Mouse (Mus musculus): ENCODE data around the gene Snx13. TPM values are rescaled to one million over a fixed set of nuclear protein-coding genes. Genes with fewer than 3 reads are reported as not detected.

Snx13 gene
- polyA plus RNA-seq, 1 experiment from 2014 or later: 32.2 TPM

- Histone ChIP-seq H3K4me1 (ENCODE audit: control insufficient read depth, insufficient read depth, low read length) (peaks cover 7% of the 10 kb centered on the region), H3K27ac (ENCODE audit: low read depth, low read length) (no peak overlapping the region), H3K9me3 (ENCODE audit: control insufficient read depth, low read length) (no peaks in the 10 kb centered on the region), H3K4me2 (ENCODE audit: low read depth, low read length) (no peak overlapping the region), H3K4me3 (ENCODE audit: low read depth, low read length) (no peak overlapping the region), H3K9ac (replicated peaks; ENCODE audit: low read depth, low read length) (no peak overlapping the region), H3K27me3 (ENCODE audit: control insufficient read depth, insufficient read depth, low read length) (no peaks in the 10 kb centered on the region), H3K36me3 (ENCODE audit: control insufficient read depth, insufficient read depth, low read length) (no peaks in the 10 kb centered on the region)
- WGBS: 88% methylated on average over 7 of the region's 7 CpGs
- ATAC-seq (ENCODE audit: low read depth): no peak
Measured at GRCm38 (mm10) chr12:35055114-35056095, 8.4 kb downstream of the Snx13 start.

DNA sequence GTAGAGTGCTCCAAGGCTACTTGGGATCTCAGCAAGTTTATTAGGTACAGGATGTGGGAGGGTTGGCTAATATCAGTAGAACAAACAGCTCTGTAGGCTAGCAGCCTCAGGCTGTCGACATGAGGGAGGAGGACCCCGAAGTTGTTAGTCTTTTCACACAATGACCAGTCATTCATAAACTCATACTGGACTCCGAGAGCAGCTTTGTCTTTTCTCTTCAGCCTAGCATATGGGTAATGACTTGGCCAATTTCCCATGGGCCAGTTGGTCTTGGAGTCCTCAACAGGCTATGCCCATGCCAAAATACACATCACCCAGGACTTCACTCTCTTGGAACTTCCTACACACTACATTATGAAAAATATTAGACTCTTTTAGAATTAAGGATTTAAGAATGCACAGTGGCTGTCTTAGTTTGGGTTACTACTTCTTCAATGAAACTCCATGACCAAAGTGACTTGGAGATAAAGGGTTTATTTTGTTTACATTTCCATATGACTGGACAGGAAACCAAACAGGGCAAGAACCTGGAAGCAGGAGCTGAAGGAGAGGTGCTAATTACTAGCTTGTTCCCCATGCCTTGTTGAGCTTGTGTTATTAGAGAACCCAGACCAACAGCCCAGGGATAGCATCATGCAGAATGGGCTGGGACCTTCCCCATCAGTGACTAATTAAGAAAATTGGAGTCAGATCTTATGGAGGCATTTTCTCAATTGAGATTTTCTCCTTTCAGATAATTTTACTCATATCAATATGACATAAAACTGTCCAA, 16.9 kb downstream of the Snx13 start:
- H3K27me3 ChIP-seq (ENCODE audit: control insufficient read depth, insufficient read depth, low read length): no peaks in the 10 kb centered on the region
- ATAC-seq (ENCODE audit: low read depth): no peak
- H3K36me3 ChIP-seq (ENCODE audit: control insufficient read depth, insufficient read depth, low read length): no peaks in the 10 kb centered on the region
- H3K9me3 ChIP-seq (ENCODE audit: control insufficient read depth, low read length): no peaks in the 10 kb centered on the region
- no peak overlapping the region for H3K9ac ChIP-seq (replicated peaks; ENCODE audit: low read depth, low read length)
- 43% methylated on average over 3 of the region's 3 CpGs for WGBS
- H3K4me1 ChIP-seq (ENCODE audit: control insufficient read depth, insufficient read depth, low read length): no peaks in the 10 kb centered on the region
- H3K4me2 ChIP-seq (ENCODE audit: low read depth, low read length): no peak overlapping the region
- no peak overlapping the region for H3K4me3 ChIP-seq (ENCODE audit: low read depth, low read length)
- H3K27ac ChIP-seq (ENCODE audit: low read depth, low read length): no peak overlapping the region

GRCm38 (mm10) chr12:35067621-35068020, 20.6 kb downstream of the Snx13 start:
- Histone ChIP-seq H3K27me3 (ENCODE audit: control insufficient read depth, insufficient read depth, low read length) (no peaks in the 10 kb centered on the region), H3K4me2 (ENCODE audit: low read depth, low read length) (no peak overlapping the region), H3K36me3 (ENCODE audit: control insufficient read depth, insufficient read depth, low read length) (no peaks in the 10 kb centered on the region), H3K9ac (replicated peaks; ENCODE audit: low read depth, low read length) (no peak overlapping the region), H3K9me3 (ENCODE audit: control insufficient read depth, low read length) (no peaks in the 10 kb centered on the region), H3K27ac (ENCODE audit: low read depth, low read length) (no peak overlapping the region), H3K4me1 (ENCODE audit: control insufficient read depth, insufficient read depth, low read length) (no peaks in the 10 kb centered on the region), H3K4me3 (ENCODE audit: low read depth, low read length) (no peak overlapping the region)
- ATAC-seq (ENCODE audit: low read depth): no peak

DNA sequence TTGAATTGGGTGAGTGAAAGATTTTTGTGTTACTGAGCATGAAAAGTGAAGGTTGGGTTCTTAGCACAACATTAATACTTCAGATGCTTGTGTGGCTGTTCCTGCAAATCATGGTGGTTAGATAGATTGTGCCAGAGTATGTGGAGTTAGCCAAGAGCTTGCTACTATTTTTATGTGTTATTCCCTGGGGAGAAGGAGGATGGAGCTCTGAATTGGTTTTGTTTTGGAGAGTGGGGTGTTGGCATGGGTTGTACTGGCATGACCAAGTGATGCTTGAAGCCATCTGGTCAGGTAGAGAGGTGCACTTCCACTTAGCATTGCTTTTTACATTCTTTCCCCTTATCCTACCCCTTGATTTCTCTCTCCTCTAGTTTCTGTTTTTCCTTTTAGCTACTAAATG, 24.4 kb downstream of the Snx13 start:
- Histone ChIP-seq H3K27ac (ENCODE audit: low read depth, low read length) (no peak overlapping the region), H3K4me1 (ENCODE audit: control insufficient read depth, insufficient read depth, low read length) (no peaks in the 10 kb centered on the region), H3K9ac (replicated peaks; ENCODE audit: low read depth, low read length) (no peak overlapping the region), H3K27me3 (ENCODE audit: control insufficient read depth, insufficient read depth, low read length) (no peaks in the 10 kb centered on the region), H3K4me2 (ENCODE audit: low read depth, low read length) (no peak overlapping the region), H3K9me3 (ENCODE audit: control insufficient read depth, low read length) (no peaks in the 10 kb centered on the region), H3K4me3 (ENCODE audit: low read depth, low read length) (no peak overlapping the region), H3K36me3 (ENCODE audit: control insufficient read depth, insufficient read depth, low read length) (no peaks in the 10 kb centered on the region)
- ATAC-seq (ENCODE audit: low read depth): no peak

DNA sequence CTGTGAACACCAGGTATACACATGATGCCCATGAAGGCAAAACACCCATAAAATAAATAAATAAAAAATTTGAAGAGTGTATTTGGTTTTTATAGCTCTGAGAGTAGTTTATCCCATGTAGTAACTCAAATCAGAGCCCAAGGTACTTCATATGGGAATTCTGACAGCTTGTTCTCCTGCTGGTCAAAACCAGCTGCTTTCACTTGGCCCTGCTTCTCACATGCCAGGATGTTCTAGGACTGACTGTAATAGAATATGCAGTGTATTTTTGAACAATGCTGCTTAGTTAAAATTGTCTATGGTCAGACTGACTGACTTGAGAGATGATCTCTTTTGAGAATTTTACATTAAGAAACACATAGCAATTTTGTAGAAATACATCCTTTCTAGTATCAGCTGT, 25.2 kb downstream of the Snx13 start:
- Histone ChIP-seq H3K27ac (ENCODE audit: low read depth, low read length) (no peak overlapping the region), H3K36me3 (ENCODE audit: control insufficient read depth, insufficient read depth, low read length) (no peaks in the 10 kb centered on the region), H3K9ac (replicated peaks; ENCODE audit: low read depth, low read length) (no peak overlapping the region), H3K4me3 (ENCODE audit: low read depth, low read length) (no peak overlapping the region), H3K4me2 (ENCODE audit: low read depth, low read length) (no peak overlapping the region), H3K27me3 (ENCODE audit: control insufficient read depth, insufficient read depth, low read length) (no peaks in the 10 kb centered on the region), H3K4me1 (ENCODE audit: control insufficient read depth, insufficient read depth, low read length) (no peaks in the 10 kb centered on the region), H3K9me3 (ENCODE audit: control insufficient read depth, low read length) (no peaks in the 10 kb centered on the region)
- no peak for ATAC-seq (ENCODE audit: low read depth)

DNA sequence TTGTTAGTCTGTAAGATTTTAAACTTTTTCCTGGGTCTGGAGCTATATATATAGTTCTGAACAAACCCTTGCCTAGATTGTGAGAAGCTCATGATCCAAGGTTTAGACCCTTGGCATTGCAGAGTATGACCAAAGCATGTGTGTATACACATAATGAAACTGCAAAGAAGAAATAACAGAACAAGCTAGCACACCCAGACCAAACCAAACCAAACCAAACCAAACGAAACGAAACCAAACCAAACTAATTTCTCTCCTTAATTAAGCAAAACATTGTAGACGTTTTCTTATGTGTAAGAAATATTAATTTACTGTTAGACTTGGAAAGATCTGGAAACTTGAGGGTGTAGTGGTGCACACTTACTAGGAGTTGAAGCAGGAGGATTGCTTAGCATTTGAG, 29.0 kb downstream of the Snx13 start:
- Histone ChIP-seq H3K4me3 (ENCODE audit: low read depth, low read length) (no peak overlapping the region), H3K27me3 (ENCODE audit: control insufficient read depth, insufficient read depth, low read length) (no peaks in the 10 kb centered on the region), H3K4me1 (ENCODE audit: control insufficient read depth, insufficient read depth, low read length) (no peaks in the 10 kb centered on the region), H3K27ac (ENCODE audit: low read depth, low read length) (no peak overlapping the region), H3K9ac (replicated peaks; ENCODE audit: low read depth, low read length) (no peak overlapping the region), H3K9me3 (ENCODE audit: control insufficient read depth, low read length) (no peaks in the 10 kb centered on the region), H3K36me3 (ENCODE audit: control insufficient read depth, insufficient read depth, low read length) (no peaks in the 10 kb centered on the region), H3K4me2 (ENCODE audit: low read depth, low read length) (no peak overlapping the region)
- WGBS: 88% methylated on average over 3 of the region's 3 CpGs
- ATAC-seq (ENCODE audit: low read depth): no peak

GRCm38 (mm10) chr12:35123549-35123948, 76.6 kb downstream of the Snx13 start:
- Histone ChIP-seq H3K27ac (ENCODE audit: low read depth, low read length) (no peak overlapping the region), H3K4me3 (ENCODE audit: low read depth, low read length) (no peak overlapping the region), H3K27me3 (ENCODE audit: control insufficient read depth, insufficient read depth, low read length) (no peaks in the 10 kb centered on the region), H3K4me1 (ENCODE audit: control insufficient read depth, insufficient read depth, low read length) (no peaks in the 10 kb centered on the region), H3K9me3 (ENCODE audit: control insufficient read depth, low read length) (no peaks in the 10 kb centered on the region), H3K4me2 (ENCODE audit: low read depth, low read length) (no peak overlapping the region), H3K36me3 (ENCODE audit: control insufficient read depth, insufficient read depth, low read length) (0 out of 2 replicates have a peak, but pooled peaks cover 2% of the 10 kb centered on the region), H3K9ac (replicated peaks; ENCODE audit: low read depth, low read length) (no peak overlapping the region)
- no peak for ATAC-seq (ENCODE audit: low read depth)
- WGBS: 88% methylated on average over 3 of the region's 3 CpGs

DNA sequence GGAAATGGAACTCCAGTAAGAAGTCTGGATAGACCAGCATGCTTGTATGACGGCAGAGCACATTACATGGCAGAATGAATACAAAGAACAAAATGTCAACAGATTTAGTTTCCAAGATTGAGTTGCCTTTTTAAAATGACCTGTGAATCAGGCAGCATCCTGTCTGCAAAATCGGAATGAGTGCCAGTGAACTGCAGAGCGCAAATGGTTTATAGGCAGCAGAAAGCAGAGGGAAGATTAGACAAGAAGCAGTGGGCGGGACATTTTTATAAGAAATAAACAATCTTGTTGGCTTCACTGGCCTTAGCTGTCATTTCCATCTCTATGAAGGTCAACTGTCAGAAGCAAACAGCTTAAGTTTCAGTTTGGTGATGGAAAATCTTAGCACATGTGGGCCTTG, 106.2 kb downstream of the Snx13 start:
- no peak overlapping the region for H3K4me2 ChIP-seq (ENCODE audit: low read depth, low read length)
- no peaks in the 10 kb centered on the region for H3K36me3 ChIP-seq (ENCODE audit: control insufficient read depth, insufficient read depth, low read length)
- H3K9ac ChIP-seq (replicated peaks; ENCODE audit: low read depth, low read length): no peak overlapping the region
- H3K4me1 ChIP-seq (ENCODE audit: control insufficient read depth, insufficient read depth, low read length): no peaks in the 10 kb centered on the region
- H3K27me3 ChIP-seq (ENCODE audit: control insufficient read depth, insufficient read depth, low read length): no peaks in the 10 kb centered on the region
- H3K4me3 ChIP-seq (ENCODE audit: low read depth, low read length): no peak overlapping the region
- 86% methylated on average over 4 of the region's 4 CpGs for WGBS
- no peaks in the 10 kb centered on the region for H3K9me3 ChIP-seq (ENCODE audit: control insufficient read depth, low read length)
- no peak overlapping the region for H3K27ac ChIP-seq (ENCODE audit: low read depth, low read length)
- ATAC-seq (ENCODE audit: low read depth): no peak

DNA sequence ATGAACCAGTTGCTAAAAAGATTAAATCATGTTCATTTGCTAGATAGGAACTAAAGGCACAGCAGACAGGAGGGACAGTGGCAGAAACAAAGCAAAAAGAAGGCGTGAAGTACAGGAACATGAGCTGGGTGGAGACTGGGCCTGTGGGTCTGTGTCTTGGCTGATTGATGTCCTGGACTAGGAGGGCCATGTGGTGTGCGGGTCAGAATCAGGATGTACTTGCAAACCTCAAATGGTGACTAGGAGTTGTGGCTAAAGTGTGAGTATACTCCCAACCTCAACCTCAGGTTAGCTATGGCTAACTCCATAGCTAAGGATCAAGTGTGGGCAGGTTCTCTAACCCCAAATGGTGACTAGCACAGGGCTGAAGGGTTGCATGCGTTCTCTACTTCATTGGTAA, 107.2 kb downstream of the Snx13 start:
- Histone ChIP-seq H3K9ac (replicated peaks; ENCODE audit: low read depth, low read length) (no peak overlapping the region), H3K4me2 (ENCODE audit: low read depth, low read length) (no peak overlapping the region), H3K27ac (ENCODE audit: low read depth, low read length) (no peak overlapping the region), H3K27me3 (ENCODE audit: control insufficient read depth, insufficient read depth, low read length) (no peaks in the 10 kb centered on the region), H3K9me3 (ENCODE audit: control insufficient read depth, low read length) (no peaks in the 10 kb centered on the region), H3K4me1 (ENCODE audit: control insufficient read depth, insufficient read depth, low read length) (no peaks in the 10 kb centered on the region), H3K36me3 (ENCODE audit: control insufficient read depth, insufficient read depth, low read length) (no peaks in the 10 kb centered on the region), H3K4me3 (ENCODE audit: low read depth, low read length) (no peak overlapping the region)
- no peak for ATAC-seq (ENCODE audit: low read depth)
- WGBS: 80% methylated on average over 3 of the region's 3 CpGs

Data from neural tube, embryonic 14.5 days (tissue).